Mouse (Mus musculus) E14TG2a.4 (cell line): ENCODE results near the gene Cldn2.
"Not testable (repeated sequence)": the region's sequence is repeated elsewhere in the genome, so short reads cannot be mapped to it uniquely, and the experiment has no call there.

Experiments used
- H3K27me3 ChIP-seq: 2 replicates; pipeline ENCODE4 v1.6.1; 2014; ENCODE audit warnings: low read length, control low read depth; ENCODE audit not compliant: insufficient read depth
- H3K36me3 ChIP-seq: 2 replicates; pipeline ENCODE4 v1.6.1; 2014; ENCODE audit warnings: low read length, control low read depth; ENCODE audit not compliant: insufficient read depth
- H3K4me1 ChIP-seq: replicated peaks from 2 replicates; pipeline ENCODE4 v1.6.1; 2014; ENCODE audit warnings: low read depth, low read length, control low read depth
- H3K4me3 ChIP-seq: replicated peaks from 2 replicates; pipeline ENCODE4 v1.5.1; 2014; ENCODE audit warnings: mild to moderate bottlenecking, low read length
- H3K9me3 ChIP-seq: 2 replicates; pipeline ENCODE4 v1.6.1; 2014; ENCODE audit warnings: low read length, control low read depth
- CTCF ChIP-seq: conservative IDR thresholded peaks from 2 replicates; pipeline ENCODE4 v1.5.1; 2014; ENCODE audit warnings: low read length
- NANOG ChIP-seq: IDR thresholded peaks from 2 replicates; pipeline ENCODE4 v1.6.1; 2014; ENCODE audit warnings: borderline replicate concordance, low read length, mixed read lengths
- POU5F1 ChIP-seq: IDR thresholded peaks from 2 replicates; pipeline ENCODE4 v1.6.1; 2014; ENCODE audit warnings: low read length, borderline replicate concordance

Gene Cldn2

GRCm38 (mm10) chrX:139800406-139800878 lies at the start of gene Cldn2:
TSS of gene Cldn2 (plus strand) at chrX:139800828.
- Histone ChIP-seq H3K4me1 (peaks cover 23% of the 10 kb centered on the region), H3K27me3 (peaks cover 7% of the 10 kb centered on the region; the same call in 1 of the 2 replicates), H3K4me3 (no peak within 1 kb of the TSS), H3K9me3 (no peaks in the 10 kb centered on the region), H3K36me3 (no peaks in the 10 kb centered on the region)
- TF ChIP-seq CTCF = no peak
- no peak for TF ChIP-seq POU5F1
- TF ChIP-seq NANOG = no peak

DNA sequence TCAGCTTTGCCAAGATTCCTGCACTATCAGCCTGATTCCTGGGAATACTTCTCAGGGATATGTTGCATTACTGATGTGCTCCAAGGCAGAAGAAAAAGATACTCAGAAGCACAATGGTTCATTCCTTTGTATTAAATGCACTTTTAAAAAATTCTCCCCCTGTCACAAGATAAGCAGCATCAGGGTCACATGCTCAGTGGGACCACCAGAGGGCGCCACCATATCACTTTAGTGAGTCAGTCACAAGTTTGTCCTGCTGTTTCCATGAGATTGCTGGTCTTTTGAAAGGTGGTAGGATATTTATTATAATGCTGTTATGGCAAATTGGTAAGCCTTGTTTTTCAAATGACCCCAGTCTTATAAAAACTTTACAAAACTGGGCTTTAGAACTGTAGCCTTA lies 48.8 kb upstream of the Cldn2 start:
- H3K4me1 ChIP-seq = no peaks in the 10 kb centered on the region
- TF ChIP-seq POU5F1 (no peak), CTCF (peak; percentile 50), NANOG (no peak)
- H3K36me3 ChIP-seq = no peaks in the 10 kb centered on the region
- H3K4me3 ChIP-seq = no peak overlapping the region
- no peaks in the 10 kb centered on the region for H3K9me3 ChIP-seq
- no peaks in the 10 kb centered on the region for H3K27me3 ChIP-seq

GRCm38 (mm10) chrX:139758634-139759033 lies 42.0 kb upstream of the Cldn2 start:
- not testable (repeated sequence) for H3K4me3 ChIP-seq, H3K36me3 ChIP-seq, H3K4me1 ChIP-seq, H3K9me3 ChIP-seq, H3K27me3 ChIP-seq

DNA sequence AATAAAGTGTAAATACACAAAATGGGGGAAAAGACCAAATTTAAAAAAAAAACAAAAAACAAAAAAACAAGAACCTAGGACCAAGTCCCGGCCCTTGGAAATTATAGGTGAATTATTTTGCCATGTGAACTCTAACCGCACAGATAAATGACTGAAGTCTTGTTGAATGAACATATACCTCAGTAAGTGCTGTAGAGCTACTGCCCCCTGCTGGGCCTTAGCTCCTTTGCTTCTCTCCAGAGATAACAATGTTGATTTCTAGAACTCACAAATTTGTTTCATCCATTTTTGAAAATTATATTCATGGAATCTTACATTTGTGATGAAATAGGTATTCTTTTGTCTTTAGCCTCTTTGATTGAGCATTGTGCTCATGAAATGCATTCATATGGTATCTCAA lies 38.1 kb upstream of the Cldn2 start:
- H3K27me3 ChIP-seq = no peaks in the 10 kb centered on the region
- no peaks in the 10 kb centered on the region for H3K9me3 ChIP-seq
- H3K4me3 ChIP-seq = no peak overlapping the region
- H3K36me3 ChIP-seq = no peaks in the 10 kb centered on the region
- H3K4me1 ChIP-seq = no peaks in the 10 kb centered on the region
- TF ChIP-seq NANOG = no peak
- peak; percentile 24 for TF ChIP-seq CTCF

DNA sequence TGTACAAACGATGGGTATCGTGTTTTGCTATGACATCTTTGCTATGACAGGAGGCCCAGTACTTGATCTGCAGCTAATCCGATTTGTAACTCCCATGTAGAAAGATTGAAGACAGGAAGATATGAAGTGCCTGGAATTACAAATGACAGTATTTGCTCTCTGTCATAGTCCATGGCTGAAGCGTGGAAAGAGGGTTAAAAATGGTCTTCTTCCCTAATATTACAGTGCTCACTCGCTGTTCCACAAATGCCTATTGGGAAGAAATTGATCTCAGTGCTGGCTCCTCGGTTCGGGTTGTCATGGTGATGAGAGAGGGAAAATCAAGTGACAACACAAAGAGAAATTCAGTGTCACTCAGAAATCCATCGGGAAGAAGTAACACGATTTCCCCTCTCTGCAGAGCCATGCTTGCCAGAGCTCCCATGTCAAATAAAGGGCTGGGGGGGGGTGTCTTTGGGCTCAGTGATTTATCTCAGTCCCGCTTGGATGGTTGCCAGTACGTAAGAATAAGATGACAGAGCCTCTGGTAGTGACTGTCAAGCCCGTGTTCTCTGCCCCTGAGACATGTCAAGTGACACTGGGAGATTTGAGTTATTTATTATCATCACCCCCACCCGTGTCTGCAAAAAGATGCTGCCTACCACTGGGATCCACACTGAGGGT lies 30.5 kb upstream of the Cldn2 start:
- H3K4me1 ChIP-seq = peaks cover 7% of the 10 kb centered on the region; the same call in 1 of the 2 replicates
- TF ChIP-seq CTCF = no peak
- no peak overlapping the region for H3K4me3 ChIP-seq
- H3K27me3 ChIP-seq = no peaks in the 10 kb centered on the region
- no peaks in the 10 kb centered on the region for H3K9me3 ChIP-seq
- no peaks in the 10 kb centered on the region for H3K36me3 ChIP-seq

DNA sequence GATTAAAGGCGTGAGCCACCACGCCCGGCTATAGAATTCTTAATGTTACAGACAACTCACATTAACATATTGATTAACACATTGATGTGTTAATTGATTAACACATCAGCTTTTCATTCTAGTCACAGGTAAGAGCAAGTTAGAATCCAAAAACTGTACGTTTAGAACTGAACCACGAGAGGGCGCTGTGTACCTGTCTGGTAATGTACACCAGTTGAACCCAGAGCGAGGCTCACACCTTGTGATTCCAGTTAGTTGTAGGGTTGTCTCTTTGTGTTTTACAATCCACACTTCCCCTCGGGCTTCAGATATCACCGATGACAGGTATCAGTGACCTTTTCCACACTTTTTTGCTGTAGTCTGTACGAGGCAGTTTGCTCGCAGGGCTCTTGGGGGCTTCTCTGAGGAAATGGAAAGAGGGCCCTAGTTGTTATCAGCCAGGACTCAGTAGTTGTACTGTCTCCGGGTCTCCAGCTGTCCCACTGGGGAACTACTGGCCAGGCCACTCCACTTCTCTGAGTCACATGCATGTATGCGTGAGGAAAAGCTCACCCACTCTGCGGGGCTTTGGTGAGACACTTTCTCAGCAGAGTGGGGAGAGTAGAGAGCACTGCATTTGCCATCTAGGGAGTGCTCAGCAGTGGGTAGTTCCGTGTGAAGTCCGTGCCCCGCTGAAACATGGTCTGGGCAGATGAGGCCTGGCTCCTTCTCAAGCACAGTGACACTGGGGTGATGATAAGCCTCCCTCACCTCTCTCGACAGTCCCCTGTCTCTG lies 26.1 kb upstream of the Cldn2 start:
- H3K4me3 ChIP-seq = 0 out of 2 replicates have a peak overlapping the region, but pooled peaks have one; percentile 29
- no peaks in the 10 kb centered on the region for H3K27me3 ChIP-seq
- peaks cover 43% of the 10 kb centered on the region for H3K4me1 ChIP-seq
- peaks cover 12% of the 10 kb centered on the region for H3K36me3 ChIP-seq
- H3K9me3 ChIP-seq = no peaks in the 10 kb centered on the region
- TF ChIP-seq CTCF = peak; percentile 33
- TF ChIP-seq NANOG = no peak

DNA sequence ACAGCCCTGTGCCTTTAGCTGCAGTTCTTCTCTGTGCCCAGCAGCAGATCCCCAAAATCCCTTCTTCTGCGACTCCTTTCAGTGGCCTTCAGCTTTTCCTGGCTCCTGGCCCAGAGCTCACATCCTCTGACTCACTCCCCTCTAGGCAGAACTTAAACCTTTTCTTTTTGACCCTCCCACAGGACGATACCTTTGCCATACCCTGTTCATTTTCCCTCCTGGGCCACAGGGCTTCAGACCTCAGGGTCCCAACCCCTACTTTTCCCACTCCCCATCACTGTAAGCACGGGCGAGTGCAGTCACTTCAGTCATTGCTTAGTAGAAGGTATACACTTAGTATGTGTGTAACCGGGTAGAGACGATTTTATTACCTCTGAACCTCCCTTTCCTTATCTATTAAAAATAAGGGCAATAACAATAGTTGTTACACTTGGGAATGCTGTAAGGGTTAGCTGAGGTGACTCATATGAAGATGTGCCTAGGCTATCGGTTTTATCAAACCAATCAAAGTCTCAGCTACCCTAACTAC lies 25.5 kb upstream of the Cldn2 start:
- TF ChIP-seq POU5F1 (no peak), CTCF (no peak), NANOG (no peak)
- no peaks in the 10 kb centered on the region for H3K9me3 ChIP-seq
- no peaks in the 10 kb centered on the region for H3K27me3 ChIP-seq
- 0 out of 2 replicates have a peak overlapping the region, but pooled peaks have one; percentile 29 for H3K4me3 ChIP-seq
- H3K36me3 ChIP-seq = peaks cover 18% of the 10 kb centered on the region
- H3K4me1 ChIP-seq = peaks cover 50% of the 10 kb centered on the region

GRCm38 (mm10) chrX:139777357-139777756 lies 23.3 kb upstream of the Cldn2 start:
- peaks cover 64% of the 10 kb centered on the region for H3K4me1 ChIP-seq
- TF ChIP-seq POU5F1 (no peak), NANOG (0 out of 2 replicates have a peak, but pooled peaks have one; percentile 46)
- no peaks in the 10 kb centered on the region for H3K27me3 ChIP-seq
- no peak overlapping the region for H3K4me3 ChIP-seq
- H3K36me3 ChIP-seq = peaks cover 23% of the 10 kb centered on the region
- no peaks in the 10 kb centered on the region for H3K9me3 ChIP-seq

DNA sequence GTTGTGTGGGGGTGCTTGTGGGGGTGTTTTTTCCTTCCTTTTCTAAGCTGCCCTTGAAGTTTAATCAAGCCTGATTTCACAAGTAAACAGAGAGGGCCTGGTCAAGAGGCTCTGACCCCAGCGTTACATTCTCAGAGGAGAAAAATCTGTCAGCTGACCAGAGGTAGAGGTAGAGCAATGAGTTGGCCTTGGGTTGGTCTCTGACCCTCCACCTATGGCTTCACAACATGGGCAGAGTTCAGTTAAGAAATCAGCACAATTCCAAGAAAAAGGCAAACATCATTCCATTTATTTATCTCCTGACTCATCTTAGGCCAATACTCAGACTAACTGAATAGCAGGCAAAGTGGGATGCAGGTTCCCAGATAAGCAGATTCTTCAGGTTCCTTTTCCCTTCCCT lies 21.7 kb upstream of the Cldn2 start:
- Histone ChIP-seq H3K4me1 (peaks cover 74% of the 10 kb centered on the region), H3K9me3 (no peaks in the 10 kb centered on the region), H3K27me3 (no peaks in the 10 kb centered on the region), H3K36me3 (peaks cover 23% of the 10 kb centered on the region), H3K4me3 (no peak overlapping the region)
- no peak for TF ChIP-seq NANOG
- no peak for TF ChIP-seq CTCF
- no peak for TF ChIP-seq POU5F1
